Mouse (Mus musculus): ENCODE results near the gene Rnf121. TPM values are rescaled to one million over a fixed set of nuclear protein-coding genes. Genes with fewer than 3 reads are reported as not detected.
"Not testable (repeated sequence)": the region's sequence is repeated elsewhere in the genome, so short reads cannot be mapped to it uniquely, and the experiment has no call there.

Rnf121 gene
- total and polyA plus RNA-seq, 2 experiments from 2014 or later: 23.4 to 34.2 TPM

DNA sequence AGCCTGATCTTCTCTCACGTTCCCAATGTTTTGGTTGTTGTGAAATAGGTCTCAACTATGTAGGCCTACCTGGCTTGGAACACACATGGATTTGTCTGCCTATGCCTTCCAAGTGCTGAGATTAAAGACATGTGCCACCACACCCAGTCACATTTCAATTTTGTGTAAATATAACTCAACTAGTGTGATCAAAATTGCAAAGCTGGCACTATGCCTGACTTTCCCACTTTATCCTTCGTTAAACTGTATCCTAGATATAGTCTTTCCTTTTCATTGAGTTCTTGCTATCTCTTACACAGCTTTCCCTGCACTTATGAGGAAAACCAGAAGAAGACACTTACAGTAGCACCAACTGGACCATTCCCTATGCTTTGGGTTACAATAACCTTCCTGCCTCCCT lies 29.7 kb downstream of the Rnf121 start:
- no peak overlapping the region for H3K4me3 ChIP-seq (ENCODE audit: low read depth, low read length)
- H3K27ac ChIP-seq (ENCODE audit: low read depth, low read length): no peak overlapping the region
- H3K9ac ChIP-seq: no peak overlapping the region
- 78% methylated on average over 2 of the region's 2 CpGs for WGBS
- no peaks in the 10 kb centered on the region for H3K4me1 ChIP-seq (ENCODE audit: insufficient read depth)
- no peak for TF ChIP-seq CTCF (IDR thresholded peaks at IDR 0.05; ENCODE audit: low read depth)
- H3K9me3 ChIP-seq (ENCODE audit: low read length): no peaks in the 10 kb centered on the region
- no peak overlapping the region for H3K4me2 ChIP-seq (ENCODE audit: low read depth)
- ATAC-seq (no peak), DNase-seq (no peak)
- H3K36me3 ChIP-seq (ENCODE audit: insufficient read depth): peaks cover 73% of the 10 kb centered on the region
- no peaks in the 10 kb centered on the region for H3K27me3 ChIP-seq (ENCODE audit: insufficient read depth, low read length)

DNA sequence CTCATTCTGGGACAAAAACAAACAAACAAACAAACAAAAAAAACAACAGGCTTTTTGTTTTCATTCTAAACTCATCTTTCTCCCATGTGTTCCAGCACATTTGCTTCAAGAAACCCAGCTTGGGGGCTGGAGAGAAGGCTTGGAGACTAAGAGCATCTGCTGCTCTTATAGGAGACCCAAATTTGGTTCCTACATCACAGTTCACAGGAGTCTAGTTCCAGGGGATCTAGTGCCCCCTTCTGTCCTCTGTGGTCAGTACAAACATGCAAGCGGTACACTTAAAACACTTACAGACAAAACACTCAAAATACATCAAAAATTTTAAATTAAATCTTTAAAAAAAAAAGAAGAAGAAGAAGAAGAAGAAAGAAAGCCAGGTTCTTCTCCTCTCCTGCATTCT lies 30.4 kb downstream of the Rnf121 start:
- 91% methylated on average over 1 of the region's 1 CpGs for WGBS
- peaks cover 74% of the 10 kb centered on the region for H3K36me3 ChIP-seq (ENCODE audit: insufficient read depth)
- TF ChIP-seq CTCF (IDR thresholded peaks at IDR 0.05; ENCODE audit: low read depth): no peak
- H3K4me3 ChIP-seq (ENCODE audit: low read depth, low read length): no peak overlapping the region
- no peak overlapping the region for H3K4me2 ChIP-seq (ENCODE audit: low read depth)
- DNase-seq (no peak), ATAC-seq (no peak)
- H3K9ac ChIP-seq: no peak overlapping the region
- H3K27me3 ChIP-seq (ENCODE audit: insufficient read depth, low read length): no peaks in the 10 kb centered on the region
- no peak overlapping the region for H3K27ac ChIP-seq (ENCODE audit: low read depth, low read length)
- H3K4me1 ChIP-seq (ENCODE audit: insufficient read depth): no peaks in the 10 kb centered on the region
- H3K9me3 ChIP-seq (ENCODE audit: low read length): no peaks in the 10 kb centered on the region

GRCm38 (mm10) chr7:102025187-102026119 lies 39.8 kb downstream of the Rnf121 start:
- ATAC-seq (no peak), DNase-seq (no peak)
- Histone ChIP-seq H3K4me2 (ENCODE audit: low read depth) (no peak overlapping the region), H3K27me3 (ENCODE audit: insufficient read depth, low read length) (no peaks in the 10 kb centered on the region), H3K4me1 (ENCODE audit: insufficient read depth) (no peaks in the 10 kb centered on the region), H3K36me3 (ENCODE audit: insufficient read depth) (peaks cover 61% of the 10 kb centered on the region), H3K9me3 (ENCODE audit: low read length) (no peaks in the 10 kb centered on the region), H3K27ac (ENCODE audit: low read depth, low read length) (no peak overlapping the region), H3K4me3 (ENCODE audit: low read depth, low read length) (no peak overlapping the region), H3K9ac (no peak overlapping the region)
- TF ChIP-seq CTCF (IDR thresholded peaks at IDR 0.05; ENCODE audit: low read depth): no peak
- WGBS: 71% methylated on average over 2 of the region's 2 CpGs

DNA sequence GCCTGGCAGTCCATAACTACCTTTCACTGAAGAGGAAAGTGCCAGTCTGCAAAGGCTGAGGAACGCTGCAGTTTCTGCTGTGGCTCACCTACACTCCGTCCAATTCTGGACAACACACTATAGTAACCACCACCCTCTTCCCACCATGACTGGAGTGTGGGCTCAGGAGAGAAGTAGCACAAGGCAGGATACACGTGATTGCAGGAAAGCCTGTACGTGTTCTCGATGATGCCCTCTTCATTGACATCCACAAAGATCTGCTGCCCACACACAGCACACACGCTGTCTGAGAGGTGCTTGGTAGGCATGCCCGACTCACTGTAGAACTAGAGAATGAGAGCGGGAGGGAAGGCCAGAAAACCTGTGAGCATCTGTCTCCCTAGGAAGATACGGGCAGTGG lies 41.4 kb downstream of the Rnf121 start:
- H3K9ac ChIP-seq: no peak overlapping the region
- ATAC-seq: no peak
- no peak for TF ChIP-seq CTCF (IDR thresholded peaks at IDR 0.05; ENCODE audit: low read depth)
- 96% methylated on average over 9 of the region's 9 CpGs for WGBS
- no peaks in the 10 kb centered on the region for H3K4me1 ChIP-seq (ENCODE audit: insufficient read depth)
- no peak overlapping the region for H3K4me3 ChIP-seq (ENCODE audit: low read depth, low read length)
- DNase-seq: no peak
- no peaks in the 10 kb centered on the region for H3K9me3 ChIP-seq (ENCODE audit: low read length)
- no peak overlapping the region for H3K4me2 ChIP-seq (ENCODE audit: low read depth)
- no peaks in the 10 kb centered on the region for H3K27me3 ChIP-seq (ENCODE audit: insufficient read depth, low read length)
- peaks cover 65% of the 10 kb centered on the region for H3K36me3 ChIP-seq (ENCODE audit: insufficient read depth)
- H3K27ac ChIP-seq (ENCODE audit: low read depth, low read length): no peak overlapping the region

DNA sequence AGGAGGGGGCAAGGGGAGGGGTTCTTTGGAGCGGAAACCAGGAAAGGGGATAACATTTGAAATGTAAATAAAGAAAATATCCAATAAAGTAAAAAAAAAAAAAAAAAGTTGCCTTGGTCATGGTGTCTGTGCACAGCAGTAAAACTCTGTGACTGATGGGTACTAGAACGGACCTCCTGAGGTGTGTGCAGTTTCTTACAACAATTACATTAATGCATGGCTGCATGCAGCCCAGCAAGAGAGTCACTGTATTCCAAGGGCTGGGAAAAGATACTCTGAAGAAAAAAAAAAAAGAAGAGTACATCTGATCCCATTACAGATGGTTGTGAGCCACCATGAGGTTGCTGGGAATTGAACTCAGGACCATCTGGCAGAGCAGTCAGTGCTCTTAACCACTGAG lies 44.3 kb downstream of the Rnf121 start:
- H3K4me2 ChIP-seq (ENCODE audit: low read depth); H3K9ac ChIP-seq; H3K27me3 ChIP-seq (ENCODE audit: insufficient read depth, low read length); H3K9me3 ChIP-seq (ENCODE audit: low read length); ATAC-seq; H3K4me1 ChIP-seq (ENCODE audit: insufficient read depth); H3K4me3 ChIP-seq (ENCODE audit: low read depth, low read length); H3K27ac ChIP-seq (ENCODE audit: low read depth, low read length); DNase-seq: not testable (repeated sequence)
- WGBS: 83% methylated on average over 2 of the region's 2 CpGs
- H3K36me3 ChIP-seq (ENCODE audit: insufficient read depth): peaks cover 76% of the 10 kb centered on the region

DNA sequence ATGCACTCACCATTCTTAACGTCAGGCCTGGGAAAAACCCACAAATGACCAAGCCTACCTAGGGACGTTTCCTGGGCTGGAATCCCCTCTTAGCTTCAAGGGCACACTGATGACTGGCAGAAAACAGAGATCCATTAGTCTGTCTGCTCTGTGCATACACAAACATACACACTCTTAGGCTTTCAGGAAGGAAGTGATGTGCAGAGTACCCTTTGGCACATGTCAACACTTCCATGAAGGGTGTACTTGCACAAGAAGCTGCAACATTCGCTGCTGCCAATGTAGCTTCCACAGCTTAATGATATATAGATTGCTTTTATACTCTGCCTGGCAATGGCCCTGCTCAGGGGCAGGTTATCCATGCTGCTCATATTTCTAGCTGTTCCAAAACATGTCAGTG lies 45.9 kb downstream of the Rnf121 start:
- no peaks in the 10 kb centered on the region for H3K27me3 ChIP-seq (ENCODE audit: insufficient read depth, low read length)
- TF ChIP-seq CTCF (IDR thresholded peaks at IDR 0.05; ENCODE audit: low read depth): no peak
- H3K27ac ChIP-seq (ENCODE audit: low read depth, low read length): no peak overlapping the region
- ATAC-seq (no peak), DNase-seq (no peak)
- H3K9me3 ChIP-seq (ENCODE audit: low read length): no peaks in the 10 kb centered on the region
- no peak overlapping the region for H3K4me3 ChIP-seq (ENCODE audit: low read depth, low read length)
- no peaks in the 10 kb centered on the region for H3K4me1 ChIP-seq (ENCODE audit: insufficient read depth)
- WGBS: 71% methylated on average over 3 of the region's 3 CpGs
- H3K4me2 ChIP-seq (ENCODE audit: low read depth): no peak overlapping the region
- H3K9ac ChIP-seq: no peak overlapping the region
- H3K36me3 ChIP-seq (ENCODE audit: insufficient read depth): peaks cover 81% of the 10 kb centered on the region

DNA sequence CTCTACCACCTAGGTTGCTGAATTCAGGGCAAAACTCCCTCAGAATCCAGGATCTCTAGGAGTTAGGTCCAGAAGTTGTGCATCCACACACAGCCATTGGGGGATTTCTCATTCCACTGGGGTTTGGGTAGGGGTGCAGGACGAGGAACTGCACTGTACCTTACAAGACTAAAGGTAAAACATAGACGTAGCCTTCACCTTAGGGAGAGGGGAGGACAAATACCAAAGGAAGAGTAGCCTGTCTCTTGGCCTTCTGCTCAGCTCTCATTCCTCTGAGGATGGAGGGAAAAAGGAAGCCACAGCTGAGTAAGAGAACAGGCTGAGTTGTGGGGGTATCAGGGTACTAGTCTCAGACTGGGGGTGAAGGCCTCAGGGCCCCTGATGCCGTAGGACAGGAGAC lies 46.7 kb downstream of the Rnf121 start, which contains the start of gene Il18bp:
Il18bp (minus strand) TSS at position 101 of the 400 bp plus-strand sequence.
- no peaks in the 10 kb centered on the region for H3K9me3 ChIP-seq (ENCODE audit: low read length)
- ATAC-seq: no peak
- H3K27ac ChIP-seq (ENCODE audit: low read depth, low read length): no peak within 1 kb of the TSS
- H3K36me3 ChIP-seq (ENCODE audit: insufficient read depth): peaks cover 84% of the 10 kb centered on the region
- H3K4me1 ChIP-seq (ENCODE audit: insufficient read depth): no peaks in the 10 kb centered on the region
- DNase-seq: no peak
- WGBS: 94% methylated on average over 3 of the region's 3 CpGs
- H3K27me3 ChIP-seq (ENCODE audit: insufficient read depth, low read length): no peaks in the 10 kb centered on the region
- TF ChIP-seq CTCF (IDR thresholded peaks at IDR 0.05; ENCODE audit: low read depth): no peak
- H3K4me2 ChIP-seq (ENCODE audit: low read depth): no peak within 1 kb of the TSS
- no peak within 1 kb of the TSS for H3K4me3 ChIP-seq (ENCODE audit: low read depth, low read length)
- no peak within 1 kb of the TSS for H3K9ac ChIP-seq
